Mouse (Mus musculus) adipocyte (in vitro differentiated cells): ENCODE data around the gene Gm10840.
"Not testable (repeated sequence)": the region's sequence is repeated elsewhere in the genome, so short reads cannot be mapped to it uniquely, and the experiment has no call there.

Source experiments
- DNase-seq: peaks from one replicate; pipeline ENCODE4 v3.0.0-alpha.2; 2016; ENCODE audit warnings: low spot score

The Gm10840 gene

GRCm38 (mm10) chr11:106195341-106195740, 34.7 kb downstream of the Gm10840 start:
- peak; percentile 41 for DNase-seq

GRCm38 (mm10) chr11:106198277-106198676, 37.6 kb downstream of the Gm10840 start:
- DNase-seq = no peak

- DNase-seq = not testable (repeated sequence)
These were observed 39.3 kb downstream of the Gm10840 start for GRCm38 (mm10) chr11:106199997-106200396.

- no peak for DNase-seq
These were observed 40.1 kb downstream of the Gm10840 start for GRCm38 (mm10) chr11:106200756-106201155.

GRCm38 (mm10) chr11:106201337-106202122, 40.9 kb downstream of the Gm10840 start:
- DNase-seq = no peak

GRCm38 (mm10) chr11:106202123-106202465, 41.4 kb downstream of the Gm10840 start, which contains the start of gene Strada:
Gene Strada, minus strand, starts transcription at chr11:106202168.
- DNase-seq = no peak
